Mouse (Mus musculus) stomach, postnatal 0 days (tissue): ENCODE results near the gene Nsun3.

Source experiments
- CTCF ChIP-seq: IDR thresholded peaks from 2 replicates; pipeline ENCODE4 v1.5.1; 2016; ENCODE audit warnings: antibody characterized with exemption, low read depth, mild to moderate bottlenecking, moderate library complexity
- EP300 ChIP-seq: optimal IDR thresholded peaks from 2 replicates; pipeline ENCODE3; 2016; ENCODE audit warnings: antibody characterized with exemption

DNA sequence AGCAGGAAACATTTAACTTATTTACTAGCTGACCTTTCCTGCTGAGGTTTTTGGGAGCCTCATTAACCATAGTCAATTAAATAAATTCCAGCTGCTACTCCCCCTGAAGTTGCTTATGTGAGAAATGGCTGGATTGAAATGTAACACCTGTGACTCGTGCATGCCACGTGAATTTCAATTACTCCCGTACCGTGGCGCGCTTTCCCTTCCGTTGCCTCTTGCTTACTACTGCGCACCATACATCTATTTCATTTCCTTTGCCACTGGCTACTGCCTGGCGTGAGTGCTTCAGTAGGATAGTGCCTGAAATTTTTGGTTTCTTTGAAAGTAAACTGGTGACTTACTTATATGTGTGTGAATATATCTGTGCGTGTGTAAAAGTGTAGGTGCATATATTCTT lies 8.3 kb downstream of the Nsun3 start:
- no peak for TF ChIP-seq CTCF
- no peak for TF ChIP-seq EP300
